9 mouse cellular contexts compared by ENCODE assay signal in genomic region chr1:171256937-171257548, GRCm38 (mm10). TPM values are rescaled to one million over a fixed set of nuclear protein-coding genes. Genes with fewer than 3 reads are reported as not detected.
DNase-seq lines count a peak whose midpoint lies in the region; ATAC-seq and TF ChIP-seq lines count a peak whose summit lies in the region.
"Had no signal": no experiment of that assay in that cellular context is flagged by ENCODE, and none has a peak within 500 bp of the region (broad histone marks: within the 10 kb centered on the region; RNA-seq: fewer than 3 reads in every experiment).

No protein-coding gene starts in this region.

- H3K4me3 ChIP-seq in hindbrain, embryonic 11.5 days (ENCODE audit: low read depth, low read length), result no peak overlapping the region
- H3K4me3 ChIP-seq in hindbrain, embryonic 16.5 days (ENCODE audit: low read length), result no peak overlapping the region
- H3K4me3 ChIP-seq in megakaryocyte, embryonic 14.5 days (replicated peaks), result peak overlapping the region; percentile 85
- H3K4me3 ChIP-seq in stomach, postnatal 0 days (ENCODE audit: low read depth, low read length), result no peak overlapping the region
- H3K4me3 ChIP-seq: limb, embryonic 13.5 days had no signal

- H3K9ac ChIP-seq in hindbrain, embryonic 11.5 days (ENCODE audit: low read depth, low read length), result no peak overlapping the region
- H3K9ac ChIP-seq in hindbrain, embryonic 16.5 days (ENCODE audit: low read depth, low read length), result no peak overlapping the region
- H3K9ac ChIP-seq in stomach, postnatal 0 days (ENCODE audit: low read length), result no peak overlapping the region
- H3K9ac ChIP-seq: limb, embryonic 13.5 days had no signal

- no peak for TF ChIP-seq EP300 in stomach, postnatal 0 days (optimal IDR thresholded peaks at IDR 0.05)

- TF ChIP-seq CTCF in stomach, postnatal 0 days (IDR thresholded peaks at IDR 0.05; ENCODE audit: low read depth), result peak; percentile 86

- no peaks in the 10 kb centered on the region for H3K9me3 ChIP-seq in hindbrain, embryonic 11.5 days (ENCODE audit: control insufficient read depth, low read length)
- no peaks in the 10 kb centered on the region for H3K9me3 ChIP-seq in hindbrain, embryonic 16.5 days (ENCODE audit: control insufficient read depth, low read length)
- H3K9me3 ChIP-seq in megakaryocyte, embryonic 14.5 days, result no peaks in the 10 kb centered on the region
- no peaks in the 10 kb centered on the region for H3K9me3 ChIP-seq in stomach, postnatal 0 days (ENCODE audit: control insufficient read depth, low read length)
- H3K9me3 ChIP-seq: limb, embryonic 13.5 days had no signal

- ATAC-seq in hindbrain, embryonic 11.5 days (ENCODE audit: low FRiP score), result no peak
- ATAC-seq in hindbrain, embryonic 16.5 days, result no peak
- no peak; the same call in 1 of the 2 replicates for ATAC-seq in stomach, postnatal 0 days (ENCODE audit: low FRiP score, low TSS enrichment)

- 71% methylated on average over 15 of the region's 15 CpGs for WGBS in hindbrain, embryonic 11.5 days
- WGBS in hindbrain, embryonic 16.5 days, result 70% methylated on average over 15 of the region's 15 CpGs
- WGBS in stomach, postnatal 0 days, result 66% methylated on average over 15 of the region's 15 CpGs

- no peak overlapping the region for H3K27ac ChIP-seq in hindbrain, embryonic 11.5 days (ENCODE audit: low read depth, low read length)
- H3K27ac ChIP-seq in hindbrain, embryonic 16.5 days (ENCODE audit: low read depth, low read length), result no peak overlapping the region
- H3K27ac ChIP-seq in stomach, postnatal 0 days (replicated peaks), result no peak overlapping the region
- H3K27ac ChIP-seq: limb, embryonic 13.5 days had no signal

- peak; percentile 86 for DNase-seq in hindbrain, embryonic 11.5 days (ENCODE audit: low spot score)
- DNase-seq in CD8-positive naive resting alpha-beta T cell, adult 2 months (ENCODE audit: low read depth in 2 of 2, low spot score in 2 of 2), result peak; percentile 41 to 66
- DNase-seq in c-Kit-positive CD71-positive TER-119-negative erythroid progenitor cells, embryonic 14.5 days (ENCODE audit: low read depth), result peak; percentile 68
- DNase-seq in forelimb bud, embryonic 11.5 days (ENCODE audit: low read depth, low spot score), result peak; percentile 78
- DNase-seq in kidney, postnatal 36 days, result peak; percentile 74 to 81
- peak; percentile 58 for DNase-seq in stomach, postnatal 0 days (ENCODE audit: low spot score)

- no peak overlapping the region for H3K4me2 ChIP-seq in hindbrain, embryonic 11.5 days (replicated peaks; ENCODE audit: low read depth, low read length)
- no peak overlapping the region for H3K4me2 ChIP-seq in hindbrain, embryonic 16.5 days (ENCODE audit: low read length)
- no peak overlapping the region for H3K4me2 ChIP-seq in stomach, postnatal 0 days (replicated peaks; ENCODE audit: low read depth)
- H3K4me2 ChIP-seq: limb, embryonic 13.5 days had no signal

- H3K4me1 ChIP-seq in hindbrain, embryonic 11.5 days (replicated peaks; ENCODE audit: control insufficient read depth, insufficient read depth, low read length), result no peaks in the 10 kb centered on the region; the same call in 1 of the 2 replicates
- H3K4me1 ChIP-seq in hindbrain, embryonic 16.5 days (ENCODE audit: control insufficient read depth, insufficient read depth, low read depth, low read length), result peaks cover 6% of the 10 kb centered on the region
- peaks cover 48% of the 10 kb centered on the region for H3K4me1 ChIP-seq in megakaryocyte, embryonic 14.5 days
- no peaks in the 10 kb centered on the region; the same call in 1 of the 2 replicates for H3K4me1 ChIP-seq in stomach, postnatal 0 days (replicated peaks; ENCODE audit: control insufficient read depth, insufficient read depth)

- H3K36me3 ChIP-seq in hindbrain, embryonic 11.5 days (ENCODE audit: control insufficient read depth, insufficient read depth, low read length), result no peaks in the 10 kb centered on the region
- no peaks in the 10 kb centered on the region for H3K36me3 ChIP-seq in hindbrain, embryonic 16.5 days (ENCODE audit: control insufficient read depth, insufficient read depth, low read length)
- H3K36me3 ChIP-seq in megakaryocyte, embryonic 14.5 days (replicated peaks; ENCODE audit: low read length), result no peaks in the 10 kb centered on the region
- H3K36me3 ChIP-seq in stomach, postnatal 0 days (ENCODE audit: control insufficient read depth, insufficient read depth, low read length), result 0 out of 2 replicates have a peak, but pooled peaks cover 3% of the 10 kb centered on the region

- no peaks in the 10 kb centered on the region for H3K27me3 ChIP-seq in hindbrain, embryonic 11.5 days (ENCODE audit: control insufficient read depth, insufficient read depth, low read length)
- no peaks in the 10 kb centered on the region for H3K27me3 ChIP-seq in hindbrain, embryonic 16.5 days (replicated peaks; ENCODE audit: control insufficient read depth, insufficient read depth, low read length)
- peaks cover 49% of the 10 kb centered on the region for H3K27me3 ChIP-seq in megakaryocyte, embryonic 14.5 days (replicated peaks)
- no peaks in the 10 kb centered on the region for H3K27me3 ChIP-seq in stomach, postnatal 0 days (ENCODE audit: control insufficient read depth, insufficient read depth, low read length)
- H3K27me3 ChIP-seq: limb, embryonic 13.5 days had no signal

RNA-seq across cellular contexts. Expression of gene Ndufs2, which starts 5.9 kb away (rescaled TPM):
- 259 and 263 TPM in 2 replicates for polyA plus RNA-seq in hindbrain, embryonic 11.5 days (2014; fragmentation: Nextera tagmentation; extraction: Ambion mirVana)
- polyA plus RNA-seq in hindbrain, embryonic 16.5 days (2015; fragmentation: Nextera tagmentation; extraction: Ambion mirVana), result 262 and 280 TPM in 2 replicates
- polyA plus RNA-seq in megakaryocyte, embryonic 14.5 days (2012; ENCODE audit: insufficient read depth, low replicate concordance), result 24.9 and 49.7 TPM in 2 replicates
- 210 and 218 TPM in 2 replicates for polyA plus RNA-seq in stomach, postnatal 0 days (2015; fragmentation: Nextera tagmentation; extraction: Ambion mirVana)

RNA-seq across cellular contexts. Expression of gene Adamts4, which starts 6.8 kb away (rescaled TPM):
- polyA plus RNA-seq in hindbrain, embryonic 11.5 days (2014; fragmentation: Nextera tagmentation; extraction: Ambion mirVana), result 4.6 and 5.4 TPM in 2 replicates
- polyA plus RNA-seq in hindbrain, embryonic 16.5 days (2015; fragmentation: Nextera tagmentation; extraction: Ambion mirVana), result 6.0 and 6.6 TPM in 2 replicates
- polyA plus RNA-seq in megakaryocyte, embryonic 14.5 days (2012; ENCODE audit: insufficient read depth, low replicate concordance), result 0.50 TPM in 1 of 2 replicates, not detected in the other
- polyA plus RNA-seq in stomach, postnatal 0 days (2015; fragmentation: Nextera tagmentation; extraction: Ambion mirVana), result 3.5 and 3.9 TPM in 2 replicates

RNA-seq across cellular contexts. Expression of gene B4galt3, which starts 13.1 kb away (rescaled TPM):
- 59.1 and 66.3 TPM in 2 replicates for polyA plus RNA-seq in hindbrain, embryonic 11.5 days (2014; fragmentation: Nextera tagmentation; extraction: Ambion mirVana)
- polyA plus RNA-seq in hindbrain, embryonic 16.5 days (2015; fragmentation: Nextera tagmentation; extraction: Ambion mirVana), result 101 and 106 TPM in 2 replicates
- polyA plus RNA-seq in megakaryocyte, embryonic 14.5 days (2012; ENCODE audit: insufficient read depth, low replicate concordance), result 20.5 and 20.6 TPM in 2 replicates
- 32.9 and 34.2 TPM in 2 replicates for polyA plus RNA-seq in stomach, postnatal 0 days (2015; fragmentation: Nextera tagmentation; extraction: Ambion mirVana)

RNA-seq across cellular contexts. Expression of gene Fcer1g, which starts 22.9 kb away (rescaled TPM):
- 22.1 and 26.1 TPM in 2 replicates for polyA plus RNA-seq in hindbrain, embryonic 11.5 days (2014; fragmentation: Nextera tagmentation; extraction: Ambion mirVana)
- 25.5 and 25.7 TPM in 2 replicates for polyA plus RNA-seq in hindbrain, embryonic 16.5 days (2015; fragmentation: Nextera tagmentation; extraction: Ambion mirVana)
- polyA plus RNA-seq in megakaryocyte, embryonic 14.5 days (2012; ENCODE audit: insufficient read depth, low replicate concordance), result 12.9 and 57.4 TPM in 2 replicates
- polyA plus RNA-seq in stomach, postnatal 0 days (2015; fragmentation: Nextera tagmentation; extraction: Ambion mirVana), result 51.3 and 59.4 TPM in 2 replicates

RNA-seq across cellular contexts. Expression of gene Ppox, which starts 23.9 kb away (rescaled TPM):
- polyA plus RNA-seq in hindbrain, embryonic 11.5 days (2014; fragmentation: Nextera tagmentation; extraction: Ambion mirVana), result 48.1 and 51.8 TPM in 2 replicates
- polyA plus RNA-seq in hindbrain, embryonic 16.5 days (2015; fragmentation: Nextera tagmentation; extraction: Ambion mirVana), result 42.7 and 47.9 TPM in 2 replicates
- polyA plus RNA-seq in megakaryocyte, embryonic 14.5 days (2012; ENCODE audit: insufficient read depth, low replicate concordance), result 17.0 and 28.8 TPM in 2 replicates
- 16.8 and 21.3 TPM in 2 replicates for polyA plus RNA-seq in stomach, postnatal 0 days (2015; fragmentation: Nextera tagmentation; extraction: Ambion mirVana)
